Mouse (Mus musculus) ES-E14 (cell line): ENCODE results near the gene Bzw1. TPM values are rescaled to one million over a fixed set of nuclear protein-coding genes. Genes with fewer than 3 reads are reported as not detected.

ENCODE experiments used
- DNase-seq: peaks from one replicate; pipeline ENCODE4 v3.0.0-alpha.2; 2013; ENCODE audit warnings: low read depth, low spot score
- H3K27ac ChIP-seq: 2 replicates; pipeline ENCODE4 v1.5.1; 2012; ENCODE audit warnings: low read depth, mild to moderate bottlenecking, low read length, moderate library complexity, mixed read lengths; ENCODE audit not compliant: poor library complexity, insufficient read depth, severe bottlenecking
- H3K36me3 ChIP-seq: 2 replicates; pipeline ENCODE4 v1.6.1; 2012; ENCODE audit warnings: mild to moderate bottlenecking, low read length, moderate library complexity, mixed read lengths; ENCODE audit not compliant: control insufficient read depth, poor library complexity, insufficient read depth, severe bottlenecking
- H3K4me1 ChIP-seq, 2 experiments: fragments of 150-350 bp in 1 of 2; sonication (generic) in 1 of 2; 2 replicates each; pipeline ENCODE4 v1.6.1; 2012; ENCODE audit warnings: low read length in 2 of 2, mild to moderate bottlenecking in 1 of 2, mixed read lengths in 1 of 2; ENCODE audit not compliant: control insufficient read depth in 2 of 2, insufficient read depth in 2 of 2, poor library complexity in 1 of 2
- H3K4me3 ChIP-seq, 2 experiments: fragments of 150-350 bp in 1 of 2; sonication (generic) in 1 of 2; 2 replicates each; pipeline ENCODE4 v1.5.1; 2012; ENCODE audit warnings: low read length in 2 of 2, low read depth in 1 of 2, mild to moderate bottlenecking in 1 of 2, mixed read lengths in 1 of 2; ENCODE audit not compliant: insufficient read depth in 1 of 2, poor library complexity in 1 of 2, severe bottlenecking in 1 of 2
- H3K9ac ChIP-seq: 2 replicates; pipeline ENCODE4 v1.6.1; 2012; ENCODE audit warnings: low read depth, mild to moderate bottlenecking, low read length, mixed read lengths; ENCODE audit not compliant: poor library complexity, insufficient read depth, severe bottlenecking
- H3K9me3 ChIP-seq: fragments of 150-350 bp; sonication (generic); 2 replicates; pipeline ENCODE4 v1.6.1; 2012; ENCODE audit warnings: low read depth, mild to moderate bottlenecking, low read length; ENCODE audit not compliant: control insufficient read depth, insufficient read depth
- CHD2 ChIP-seq: IDR thresholded peaks from 2 replicates; pipeline ENCODE4 v1.6.1; 2014; ENCODE audit warnings: mild to moderate bottlenecking, low read depth, low read length, inconsistent platforms
- HCFC1 ChIP-seq: IDR thresholded peaks from 2 replicates; pipeline ENCODE4 v1.6.1; 2012; ENCODE audit warnings: low read length, inconsistent platforms, borderline replicate concordance; ENCODE audit not compliant: insufficient read depth
- MAFK ChIP-seq: IDR thresholded peaks from 2 replicates; pipeline ENCODE4 v1.6.1; 2014; ENCODE audit warnings: mild to moderate bottlenecking, low read depth, low read length, inconsistent platforms; ENCODE audit not compliant: insufficient read depth
- ZC3H11A ChIP-seq: IDR thresholded peaks from 2 replicates; pipeline ENCODE4 v1.6.1; 2012; ENCODE audit warnings: low read depth, mild to moderate bottlenecking, inconsistent platforms, low read length, borderline replicate concordance
- ZNF384 ChIP-seq: IDR thresholded peaks from 2 replicates; pipeline ENCODE4 v1.6.1; 2012; ENCODE audit warnings: low read depth, low read length, inconsistent platforms
- in situ Hi-C, 2 experiments: fragments of 600-800 bp; cut with MboI; formaldehyde crosslinking; loops; one replicate each; pipeline ENCODE4 v1.15.1; 2025; ENCODE audit warnings: low sequenced_read_pairs in 2 of 2, inconsistent platforms in 1 of 2; ENCODE audit not compliant: unreplicated experiment in 2 of 2
- total RNA-seq: library from RNA; depleted of rRNA; stranded (reverse); fragments of 300-350 nt; gene quantifications from 2 replicates; pipeline ENCODE4 v1.2.3, GENCODE M21; 2012; rRNA removed

Gene Bzw1
- 101 and 167 TPM in 2 replicates for total RNA-seq

- Histone ChIP-seq H3K4me1 (no peaks in the 10 kb centered on the region), H3K9ac (peak within 1 kb of the TSS; percentile 99), H3K27ac (peak within 1 kb of the TSS; percentile 94), H3K9me3 (no peaks in the 10 kb centered on the region), H3K36me3 (peaks cover 21% of the 10 kb centered on the region), H3K4me3 (peak within 1 kb of the TSS; percentile 95 to 98)
- TF ChIP-seq HCFC1: peak; percentile 64; the same call in 1 of the 2 replicates
- no peak for TF ChIP-seq ZC3H11A
- no peak for TF ChIP-seq ZNF384
- no peak for TF ChIP-seq MAFK
- TF ChIP-seq CHD2: peak; percentile 94
- peak; percentile 78 for DNase-seq
- in situ Hi-C loops: no loop called here
These were observed at the start of gene Bzw1 for GRCm38 (mm10) chr1:58392652-58393283. TSS of gene Bzw1 (plus strand) at chr1:58392898.

- no peak for DNase-seq
- Histone ChIP-seq H3K4me1 (no peaks in the 10 kb centered on the region; a peak in 1 of 4 replicates), H3K9ac (no peak overlapping the region), H3K4me3 (no peak overlapping the region), H3K9me3 (no peaks in the 10 kb centered on the region), H3K36me3 (no peaks in the 10 kb centered on the region), H3K27ac (no peak overlapping the region)
- no peak for TF ChIP-seq MAFK
- no peak for TF ChIP-seq HCFC1
- no peak for TF ChIP-seq ZC3H11A
- TF ChIP-seq ZNF384: no peak
- TF ChIP-seq CHD2: no peak
- in situ Hi-C loops: no loop called here
These were observed 48.8 kb upstream of the Bzw1 start for GRCm38 (mm10) chr1:58343861-58344260.

- no peak overlapping the region for H3K9ac ChIP-seq
- in situ Hi-C loops: no loop called here
These were observed 48.1 kb upstream of the Bzw1 start for GRCm38 (mm10) chr1:58344570-58344969.

GRCm38 (mm10) chr1:58346159-58346558, 46.5 kb upstream of the Bzw1 start:
- H3K36me3 ChIP-seq: no peaks in the 10 kb centered on the region
- TF ChIP-seq MAFK: no peak
- no peak for TF ChIP-seq HCFC1
- no peak for TF ChIP-seq CHD2
- TF ChIP-seq ZNF384: no peak
- TF ChIP-seq ZC3H11A: no peak
- no peak overlapping the region; the same call in 1 of the 2 replicates for H3K27ac ChIP-seq
- no peak overlapping the region for H3K9ac ChIP-seq
- H3K4me1 ChIP-seq: peaks cover 0 to 2% of the 10 kb centered on the region in 2 experiments; a peak in 2 of 4 replicates
- in situ Hi-C loops: no loop called here
- DNase-seq: no peak
- H3K9me3 ChIP-seq: no peaks in the 10 kb centered on the region
- H3K4me3 ChIP-seq: no peak overlapping the region

More at GRCm38 (mm10) chr1:58344570-58344969, 48.1 kb upstream of the Bzw1 start:
- no peaks in the 10 kb centered on the region; a peak in 1 of 4 replicates for H3K4me1 ChIP-seq
- no peak overlapping the region for H3K27ac ChIP-seq
- H3K36me3 ChIP-seq: no peaks in the 10 kb centered on the region
- no peak for DNase-seq
- H3K9me3 ChIP-seq: no peaks in the 10 kb centered on the region
- TF ChIP-seq MAFK: no peak
- no peak for TF ChIP-seq HCFC1
- no peak for TF ChIP-seq CHD2
- TF ChIP-seq ZC3H11A: no peak
- TF ChIP-seq ZNF384: no peak
- no peak overlapping the region for H3K4me3 ChIP-seq

- in situ Hi-C loops: no loop called here
- no peaks in the 10 kb centered on the region for H3K9me3 ChIP-seq
- peaks cover 0 to 6% of the 10 kb centered on the region in 2 experiments; a peak in 3 of 4 replicates for H3K4me1 ChIP-seq
- DNase-seq: no peak
- H3K4me3 ChIP-seq: no peak overlapping the region
- TF ChIP-seq MAFK (no peak), ZC3H11A (no peak), ZNF384 (no peak), HCFC1 (no peak), CHD2 (no peak)
- no peak overlapping the region for H3K27ac ChIP-seq
- H3K36me3 ChIP-seq: no peaks in the 10 kb centered on the region
- H3K9ac ChIP-seq: no peak overlapping the region
These were observed 44.0 kb upstream of the Bzw1 start for GRCm38 (mm10) chr1:58348712-58349111.
